Mouse (Mus musculus): Measurements from ENCODE around the gene Gm6268. TPM values are rescaled to one million over a fixed set of nuclear protein-coding genes. Genes with fewer than 3 reads are reported as not detected.

The Gm6268 gene
- total and polyA plus RNA-seq, 3 experiments: not detected

DNA sequence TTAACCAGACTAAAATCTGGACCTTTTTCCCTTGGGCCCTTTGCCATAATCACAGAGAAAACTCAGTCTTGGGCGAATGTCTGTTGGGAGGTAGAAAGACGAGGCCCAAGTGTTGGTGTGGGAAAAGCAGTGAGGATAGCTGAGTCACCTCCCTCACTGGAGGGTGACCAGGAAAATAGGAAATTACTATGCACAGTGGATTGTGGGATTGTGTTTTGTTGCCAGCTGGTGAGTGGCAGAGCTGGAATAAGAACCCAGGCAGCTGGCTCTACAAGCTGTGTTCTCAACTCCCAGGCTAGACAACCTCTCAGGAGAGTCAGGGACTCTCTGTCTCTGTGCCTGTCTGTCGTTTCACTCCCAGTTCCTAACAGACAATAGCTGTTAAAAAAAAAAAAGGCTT lies 11.1 kb upstream of the Gm6268 start:
- DNase-seq (ENCODE audit: extremely low read depth): no peak
- dilution Hi-C loops (cut with MboI; ENCODE audit: extremely low pct_ligation_motif_present, extremely low pct_unique_long_range_greater_than_20kb, low sequenced_read_pairs): no loop called here
- Histone ChIP-seq H3K79me2 (replicated peaks; ENCODE audit: control insufficient read depth, extremely low read depth, insufficient read depth, poor library complexity, severe bottlenecking) (no peaks in the 10 kb centered on the region), H3K36me3 (replicated peaks in 1 of 2; ENCODE audit: control insufficient read depth in 1 of 2, insufficient read depth in 1 of 2, low read length in 1 of 2) (no peaks in the 10 kb centered on the region), H3K4me1 (ENCODE audit: control insufficient read depth in 1 of 2, insufficient read depth in 2 of 2) (no peaks in the 10 kb centered on the region), H3K27ac (ENCODE audit: insufficient read depth, low read depth) (no peak overlapping the region), H3K9ac (ENCODE audit: insufficient read depth, low read depth) (no peak overlapping the region), H3K4me2 (ENCODE audit: insufficient read depth, low read depth, poor library complexity, severe bottlenecking) (no peak overlapping the region), H3K9me3 (replicated peaks; ENCODE audit: low read length) (no peaks in the 10 kb centered on the region), H3K27me3 (replicated peaks) (no peaks in the 10 kb centered on the region), H3K4me3 (replicated peaks in 1 of 3; ENCODE audit: low read depth in 2 of 3, low read length in 2 of 3, poor library complexity in 1 of 3) (no peak overlapping the region)
- TF ChIP-seq IRF4 (IDR thresholded peaks at IDR 0.05; ENCODE audit: low read depth, low read length) (no peak), UBTF (IDR thresholded peaks at IDR 0.05; ENCODE audit: low read depth, low read length) (no peak), NRF1 (IDR thresholded peaks at IDR 0.05; ENCODE audit: low read depth, low read length) (no peak), TCF12 (IDR thresholded peaks at IDR 0.05; ENCODE audit: low read depth, low read length) (no peak), ELF1 (IDR thresholded peaks at IDR 0.05; ENCODE audit: low read depth, low read length) (no peak), EP300 (IDR thresholded peaks at IDR 0.05; ENCODE audit: low read length) (no peak), CTCF (conservative IDR thresholded peaks at IDR 0.05 in 1 of 2, IDR thresholded peaks at IDR 0.05 in 1 of 2; ENCODE audit: low read depth in 2 of 2, low read length in 2 of 2) (no peak), RCOR1 (conservative IDR thresholded peaks at IDR 0.05; ENCODE audit: low read depth, low read length) (no peak), GABPA (IDR thresholded peaks at IDR 0.05; ENCODE audit: insufficient replicate concordance, low read depth, low read length) (no peak), ZKSCAN1 (IDR thresholded peaks at IDR 0.05; ENCODE audit: borderline replicate concordance, low read depth, low read length) (no peak), MYC (IDR thresholded peaks at IDR 0.05; ENCODE audit: low read depth, low read length) (no peak)
- in situ Hi-C loops (cut with MboI; ENCODE audit: low pct_ligation_motif_present, low pct_unique_long_range_greater_than_20kb, low sequenced_read_pairs): loop anchor here (10.0 kb wide), 1 partner anchor 165 kb away; no protein-coding TSS in a partner anchor

DNA sequence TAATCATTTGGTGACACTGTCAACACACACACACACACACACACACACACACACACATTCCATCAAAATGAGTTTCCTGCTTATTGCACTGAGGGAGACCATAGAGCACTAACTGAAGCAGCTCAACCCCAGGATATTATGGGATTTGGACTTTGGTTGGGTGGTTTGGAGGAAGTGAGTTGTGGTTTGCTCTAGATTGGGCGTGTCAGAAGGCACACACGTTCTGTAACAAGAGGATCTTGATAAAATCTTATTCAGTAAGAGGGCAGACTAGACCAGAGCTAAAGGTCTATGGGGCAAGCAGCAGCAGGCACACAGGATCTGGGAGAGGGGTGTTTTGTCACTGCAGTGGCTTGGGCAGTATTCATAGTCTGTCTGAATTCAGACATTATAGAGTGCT lies 10.6 kb upstream of the Gm6268 start:
- Histone ChIP-seq H3K4me3 (replicated peaks in 1 of 3; ENCODE audit: low read depth in 2 of 3, low read length in 2 of 3, poor library complexity in 1 of 3) (no peak overlapping the region), H3K79me2 (replicated peaks; ENCODE audit: control insufficient read depth, extremely low read depth, insufficient read depth, poor library complexity, severe bottlenecking) (no peaks in the 10 kb centered on the region), H3K36me3 (replicated peaks in 1 of 2; ENCODE audit: control insufficient read depth in 1 of 2, insufficient read depth in 1 of 2, low read length in 1 of 2) (no peaks in the 10 kb centered on the region), H3K4me2 (ENCODE audit: insufficient read depth, low read depth, poor library complexity, severe bottlenecking) (no peak overlapping the region), H3K27ac (ENCODE audit: insufficient read depth, low read depth) (no peak overlapping the region), H3K4me1 (ENCODE audit: control insufficient read depth in 1 of 2, insufficient read depth in 2 of 2) (no peaks in the 10 kb centered on the region), H3K27me3 (replicated peaks) (no peaks in the 10 kb centered on the region), H3K9me3 (replicated peaks; ENCODE audit: low read length) (no peaks in the 10 kb centered on the region), H3K9ac (ENCODE audit: insufficient read depth, low read depth) (no peak overlapping the region)
- dilution Hi-C loops (cut with MboI; ENCODE audit: extremely low pct_ligation_motif_present, extremely low pct_unique_long_range_greater_than_20kb, low sequenced_read_pairs): no loop called here
- in situ Hi-C loops (cut with MboI; ENCODE audit: low pct_ligation_motif_present, low pct_unique_long_range_greater_than_20kb, low sequenced_read_pairs): no loop called here
- no peak for DNase-seq (ENCODE audit: extremely low read depth)
- TF ChIP-seq HCFC1 (IDR thresholded peaks at IDR 0.05; ENCODE audit: low read depth, low read length) (no peak), CHD2 (IDR thresholded peaks at IDR 0.05; ENCODE audit: low read length) (no peak), JUN (IDR thresholded peaks at IDR 0.05; ENCODE audit: insufficient read depth, low read depth, low read length) (no peak), MAZ (IDR thresholded peaks at IDR 0.05; ENCODE audit: low read depth, low read length) (no peak), NRF1 (IDR thresholded peaks at IDR 0.05; ENCODE audit: low read depth, low read length) (no peak), BHLHE40 (IDR thresholded peaks at IDR 0.05; ENCODE audit: low read depth, low read length) (no peak)

Data from CH12.LX (cell line).